Mouse (Mus musculus): ENCODE data around the gene Amhr2.

DNA sequence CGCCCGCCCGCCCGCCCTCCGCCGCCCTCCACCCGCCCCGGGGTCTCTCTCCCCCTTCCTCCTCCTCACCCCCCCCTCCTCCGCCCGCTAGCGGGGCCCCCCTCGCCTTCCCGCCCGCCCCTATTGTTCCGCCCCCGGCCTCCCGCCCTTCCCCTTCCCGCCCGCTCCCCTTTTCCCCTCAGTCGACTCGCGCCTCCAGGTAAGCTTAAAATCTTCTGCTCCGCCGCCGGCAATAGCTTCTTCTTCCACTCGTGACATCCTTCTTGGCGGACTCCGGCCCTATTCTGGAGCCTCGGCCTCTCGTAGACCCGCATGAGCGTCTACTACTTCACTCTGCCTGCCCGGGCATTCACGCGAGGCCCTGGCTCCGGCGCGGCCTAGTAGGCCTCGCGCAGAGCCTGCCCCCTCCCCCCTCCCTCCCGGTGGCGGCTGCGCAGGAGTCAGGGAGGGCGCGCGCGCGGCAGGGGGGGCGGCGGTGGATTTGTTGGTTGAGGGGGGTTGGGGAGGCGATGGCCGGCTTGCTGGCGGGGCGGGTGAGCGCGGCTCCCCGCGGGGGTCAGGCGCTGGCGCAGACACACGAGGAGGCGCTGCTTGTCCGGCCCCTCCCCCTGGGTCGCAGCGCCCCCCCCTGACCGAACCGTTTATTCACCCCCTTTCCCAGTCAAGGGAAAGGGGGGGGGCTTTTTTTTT lies 25.6 kb downstream of the Amhr2 start:
- TF ChIP-seq CTCF (IDR thresholded peaks at IDR 0.05; ENCODE audit: borderline replicate concordance, extremely low read depth, insufficient read depth, insufficient read length) (no peak), POLR2A (IDR thresholded peaks at IDR 0.05; ENCODE audit: borderline replicate concordance, extremely low read depth, insufficient read depth, insufficient read length, poor library complexity, severe bottlenecking) (no peak)
